Mouse (Mus musculus) ES-E14 (cell line): ENCODE measurements around the gene Fam222a.

ENCODE experiments used
- CHD2 ChIP-seq: IDR thresholded peaks from 2 replicates; pipeline ENCODE4 v1.6.1; 2014; ENCODE audit warnings: mild to moderate bottlenecking, low read depth, low read length, inconsistent platforms
- HCFC1 ChIP-seq: IDR thresholded peaks from 2 replicates; pipeline ENCODE4 v1.6.1; 2012; ENCODE audit warnings: low read length, inconsistent platforms, borderline replicate concordance; ENCODE audit not compliant: insufficient read depth
- MAFK ChIP-seq: IDR thresholded peaks from 2 replicates; pipeline ENCODE4 v1.6.1; 2014; ENCODE audit warnings: mild to moderate bottlenecking, low read depth, low read length, inconsistent platforms; ENCODE audit not compliant: insufficient read depth
- ZC3H11A ChIP-seq: IDR thresholded peaks from 2 replicates; pipeline ENCODE4 v1.6.1; 2012; ENCODE audit warnings: low read depth, mild to moderate bottlenecking, inconsistent platforms, low read length, borderline replicate concordance
- ZNF384 ChIP-seq: IDR thresholded peaks from 2 replicates; pipeline ENCODE4 v1.6.1; 2012; ENCODE audit warnings: low read depth, low read length, inconsistent platforms

GRCm38 (mm10) chr5:114639645-114639957 is 71.8 kb downstream of the Fam222a start:
- TF ChIP-seq ZC3H11A = no peak
- no peak for TF ChIP-seq ZNF384
- no peak for TF ChIP-seq MAFK
- no peak for TF ChIP-seq CHD2
- TF ChIP-seq HCFC1 = no peak
